Mouse (Mus musculus) cerebellum, postnatal 4 days (tissue): ENCODE results near the gene Rabggtb.

Experiments
- DNase-seq, 2 experiments: peaks; one replicate each; pipeline ENCODE4 v3.0.0; 2022; ENCODE audit warnings: low spot score in 2 of 2, mixed read lengths in 1 of 2

Gene Rabggtb

DNA sequence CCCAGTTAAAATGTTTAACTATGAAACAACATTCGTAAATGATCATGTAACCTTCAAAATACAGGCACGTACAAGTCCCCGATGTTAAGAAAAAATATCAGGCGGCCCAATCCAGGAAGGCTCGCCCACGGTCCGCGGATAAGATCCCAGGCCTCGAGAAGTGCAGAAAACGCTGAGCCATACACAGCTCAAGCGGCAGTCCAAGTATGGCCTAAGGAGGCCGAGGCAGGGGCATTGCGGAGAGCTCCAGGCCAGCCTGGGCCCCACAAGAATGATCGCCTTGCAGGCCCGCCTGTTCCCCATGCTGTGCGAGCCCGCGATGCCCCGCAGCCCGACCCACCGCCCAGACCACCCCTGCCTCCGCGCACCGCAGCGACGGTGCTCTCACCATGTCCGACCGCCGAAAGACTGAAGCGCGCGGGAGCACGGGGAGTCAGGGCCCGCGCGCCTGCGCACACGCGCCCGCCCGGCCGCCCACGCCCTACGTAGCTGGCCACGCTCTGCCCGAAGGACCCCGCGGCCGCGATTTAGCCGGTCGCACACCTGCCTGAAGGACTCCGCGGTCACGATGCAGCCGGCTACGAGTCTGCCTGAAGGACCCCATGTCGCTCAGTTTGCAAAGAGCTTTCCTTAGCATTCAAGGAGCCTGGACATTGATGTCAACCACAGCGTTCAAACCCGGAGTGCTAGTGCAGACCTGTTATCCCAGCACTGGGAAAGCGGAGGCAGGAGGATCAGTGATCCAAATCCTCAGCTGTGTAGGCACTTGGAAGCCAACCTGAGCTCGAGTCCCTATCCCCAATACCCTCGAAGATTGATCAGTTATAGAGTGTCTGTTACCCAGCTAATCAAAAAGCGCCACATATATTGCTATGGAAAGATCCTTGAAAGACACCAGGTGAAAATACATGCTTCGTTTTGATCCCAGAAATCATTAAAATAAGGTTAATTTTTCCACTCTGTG lies at the start of gene Rabggtb:
Rabggtb (minus strand) TSS at position 464 of the 964 bp plus-strand sequence.
- DNase-seq: peak; percentile 84 to 94

DNA sequence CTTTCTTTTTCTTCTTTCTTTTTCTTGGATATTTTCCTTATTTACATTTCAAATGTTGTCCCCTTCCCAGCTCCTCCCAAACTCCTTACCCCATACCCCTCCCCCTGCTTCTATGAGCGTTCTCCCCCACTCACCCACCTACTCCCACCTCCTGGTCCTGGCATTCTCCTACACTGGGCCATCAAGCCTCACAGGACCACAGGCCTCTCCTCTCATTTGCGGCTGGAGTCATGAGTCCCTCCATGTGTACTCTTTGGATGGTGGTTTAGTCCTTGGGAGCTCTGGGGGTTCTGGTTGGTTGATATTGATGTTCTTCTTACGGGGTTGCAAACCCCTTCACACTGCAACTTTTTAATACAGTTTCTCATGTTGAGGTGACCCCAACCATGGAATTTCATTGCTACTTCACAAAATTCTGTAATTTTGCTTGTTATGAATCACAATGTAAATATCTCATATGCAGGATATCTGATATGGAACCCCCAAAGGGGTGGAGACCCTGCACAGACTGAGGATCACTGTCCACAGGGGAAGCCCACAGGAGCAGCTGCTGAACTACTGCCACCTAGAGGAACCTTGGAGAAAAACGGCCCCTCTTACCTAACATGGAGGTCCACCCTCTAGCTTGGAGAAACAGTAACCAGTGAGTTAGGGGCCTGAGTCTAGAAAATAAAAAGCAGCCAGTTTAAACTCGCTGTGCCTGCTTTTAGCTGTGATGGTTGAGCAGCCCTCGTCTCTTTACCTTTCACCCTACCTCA lies 49.0 kb upstream of the Rabggtb start:
- no peak for DNase-seq

DNA sequence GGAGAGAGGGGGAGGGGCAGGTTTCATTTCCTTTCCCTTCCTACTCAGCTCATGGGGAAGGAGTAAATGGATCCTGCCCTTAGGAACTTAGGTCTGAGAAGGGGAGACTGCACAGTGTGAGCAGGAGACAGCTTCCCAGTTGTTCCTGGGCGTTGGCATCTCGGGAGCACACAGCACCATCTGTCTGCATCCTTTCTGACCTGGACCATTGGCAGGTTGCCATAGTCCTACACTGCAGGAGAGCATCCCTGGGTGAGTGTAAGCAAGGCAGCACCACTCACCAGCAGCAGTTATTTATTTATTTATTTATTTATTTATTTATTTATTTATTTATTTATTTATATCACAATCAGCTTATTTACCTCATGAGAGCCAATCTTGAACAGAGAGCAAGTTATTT lies 48.1 kb upstream of the Rabggtb start:
- no peak for DNase-seq

DNA sequence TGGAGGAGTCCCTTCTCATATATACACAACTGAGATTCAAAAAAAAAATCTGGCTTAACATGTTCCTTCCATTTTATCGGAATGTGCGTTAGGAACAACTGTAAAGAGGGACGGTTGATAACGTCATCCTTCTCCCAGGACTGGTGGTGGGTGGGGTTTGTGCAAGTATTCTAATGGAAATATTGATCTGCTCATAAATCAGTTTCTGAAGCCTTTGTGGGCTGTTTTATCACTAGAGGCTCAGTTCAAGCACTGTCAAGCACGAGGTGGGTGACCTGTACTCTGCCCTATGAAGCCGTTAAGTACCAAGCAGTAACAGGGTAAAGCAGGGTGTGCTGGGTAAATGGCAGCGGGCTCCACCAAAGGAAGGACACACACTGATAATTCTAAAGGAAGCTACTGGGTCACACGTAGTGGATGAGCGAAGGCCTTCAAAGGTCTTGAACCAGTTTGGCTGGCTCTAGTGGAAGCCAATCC lies 47.0 kb upstream of the Rabggtb start:
- DNase-seq: no peak

DNA sequence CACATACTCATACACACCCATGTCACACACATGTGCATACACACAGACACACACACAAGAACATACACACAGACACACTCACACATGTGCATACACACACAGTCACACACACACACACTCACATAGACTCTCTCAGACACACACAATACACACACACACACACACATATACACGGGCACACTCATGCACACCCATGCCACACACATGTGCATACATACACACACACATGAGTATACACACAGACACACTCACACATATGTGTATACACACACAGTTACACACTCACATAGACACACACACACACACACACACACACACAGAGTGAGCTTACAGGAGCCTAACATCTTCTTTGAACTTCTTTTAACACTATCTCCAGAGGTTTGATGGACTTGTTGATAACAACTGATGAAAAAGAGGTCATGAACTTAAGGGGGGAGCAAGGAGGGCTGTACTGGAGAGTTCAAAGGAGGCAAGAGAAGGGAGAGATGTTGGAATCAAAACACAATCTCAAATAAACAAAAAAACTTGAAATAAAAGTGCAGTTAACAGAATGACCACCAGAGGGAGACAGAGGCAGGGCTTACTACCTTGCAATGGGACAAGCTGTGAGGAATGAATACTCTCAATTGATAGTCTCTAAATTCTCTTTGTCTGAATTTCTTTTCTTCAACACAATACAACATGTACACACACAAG lies 46.4 kb upstream of the Rabggtb start:
- peak in 1 of 2 experiments; percentile 21 for DNase-seq

DNA sequence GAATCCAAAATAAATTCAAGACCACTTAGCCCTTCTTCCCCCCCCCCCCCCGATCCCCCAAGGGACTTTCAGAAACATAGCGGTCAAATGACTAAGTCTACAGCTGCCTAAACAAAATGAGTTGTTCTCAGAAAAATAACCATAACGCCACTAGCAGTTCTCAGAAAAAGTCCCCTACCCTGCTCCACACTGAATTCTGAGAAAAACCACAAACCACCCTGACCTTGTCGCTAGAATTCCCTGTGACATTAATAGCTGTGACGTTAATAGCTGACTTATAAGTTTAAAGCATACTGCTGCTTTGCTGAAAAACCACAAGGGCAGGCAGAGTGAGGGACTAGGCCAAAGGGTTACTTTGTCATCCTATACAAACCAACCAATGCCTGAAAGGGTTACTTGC lies 45.1 kb upstream of the Rabggtb start:
- no peak for DNase-seq

DNA sequence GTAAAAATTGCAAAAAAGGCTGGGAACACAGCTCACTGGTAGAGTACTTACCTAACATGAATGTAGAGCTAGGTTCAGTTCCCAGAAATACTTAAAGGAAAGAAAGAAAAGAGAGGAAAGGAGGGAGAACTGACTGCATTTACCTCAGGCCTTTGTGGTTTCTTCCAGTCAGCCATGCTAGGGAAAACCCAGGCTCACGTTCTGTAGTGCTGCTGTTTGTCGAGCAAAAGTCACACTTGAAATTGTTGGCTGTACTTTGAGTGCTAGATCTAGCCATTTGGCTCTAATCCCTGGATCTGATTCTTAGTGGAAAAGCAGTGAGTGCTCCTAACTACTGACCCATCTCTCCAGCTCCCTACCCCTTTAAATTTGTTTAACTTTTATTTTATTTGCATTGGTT lies 35.4 kb upstream of the Rabggtb start:
- no peak for DNase-seq

DNA sequence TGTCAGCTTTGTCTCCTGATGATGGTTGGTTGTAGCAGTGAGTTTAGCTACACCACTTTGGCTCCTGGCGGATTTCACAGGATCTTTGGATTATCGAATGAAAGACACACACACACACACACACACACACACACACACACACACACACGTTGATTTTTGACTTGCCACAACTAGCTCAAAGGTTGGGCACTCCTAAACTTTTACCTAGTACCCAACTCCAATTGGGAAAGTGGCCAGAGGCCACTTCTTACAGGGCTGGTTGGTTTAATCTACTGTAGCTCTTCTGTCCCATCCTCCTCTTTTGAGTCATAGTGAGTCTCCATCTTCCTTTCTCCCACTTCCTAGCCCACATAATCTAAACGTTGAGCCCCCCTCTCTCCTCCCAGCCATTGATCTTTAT lies 34.5 kb upstream of the Rabggtb start:
- DNase-seq: no peak

DNA sequence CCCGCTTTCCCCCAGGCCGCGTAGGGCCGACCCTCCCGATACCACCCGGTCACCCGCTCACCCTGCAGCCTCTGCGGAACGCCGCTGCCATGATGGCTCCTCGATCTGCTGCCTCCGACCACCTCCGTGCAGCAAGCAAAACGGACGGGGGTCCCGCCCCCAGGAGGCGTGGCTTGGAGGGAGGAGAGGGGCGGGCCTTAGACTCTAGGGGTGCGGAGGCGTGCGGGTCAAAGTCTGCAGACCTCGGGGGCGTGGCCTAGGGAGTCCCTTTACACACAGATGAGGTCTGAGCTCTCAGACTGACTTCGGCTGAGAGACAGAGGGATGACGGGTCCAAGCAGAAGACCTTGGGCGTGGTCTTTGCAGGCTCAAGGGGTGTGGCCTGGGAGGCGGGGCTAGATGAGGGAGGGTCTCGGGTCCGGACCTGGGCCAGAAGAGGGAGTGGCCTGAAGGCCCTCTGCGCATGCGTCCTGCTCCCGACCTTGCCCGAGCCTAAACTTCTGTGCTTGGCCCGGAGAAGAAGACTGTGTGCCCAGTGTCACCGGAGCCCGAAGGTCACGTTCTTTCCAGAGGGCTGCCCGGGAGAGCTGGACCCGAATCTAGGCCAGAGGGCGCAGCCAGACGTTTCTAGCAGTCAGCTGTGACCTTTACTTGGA lies 31.7 kb upstream of the Rabggtb start, which contains the start of gene Acadm:
Acadm (minus strand) TSS at position 298 of the 656 bp plus-strand sequence.
- DNase-seq: peak; percentile 84 to 95

DNA sequence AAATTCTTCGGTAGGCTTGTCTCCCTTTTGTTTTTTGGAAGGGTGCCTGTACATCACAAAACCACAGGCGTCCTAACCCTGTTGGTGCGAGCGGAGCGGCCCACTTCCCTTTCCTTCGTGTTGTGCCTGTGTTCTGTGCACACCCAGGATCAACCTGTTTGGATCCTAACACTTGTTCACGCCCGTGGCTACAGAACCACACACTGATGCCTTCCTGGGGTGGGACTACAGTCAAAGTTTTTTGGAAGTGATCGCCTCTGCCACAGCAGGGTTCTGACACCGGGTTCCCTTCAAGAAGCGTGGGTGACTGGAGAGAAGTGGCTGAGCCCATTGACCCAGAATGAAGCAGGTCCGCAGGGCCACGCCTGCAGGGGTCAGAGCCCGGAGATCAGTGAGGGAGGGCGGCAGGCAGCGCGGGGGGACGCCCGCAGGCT lies 31.1 kb upstream of the Rabggtb start:
- no peak for DNase-seq

DNA sequence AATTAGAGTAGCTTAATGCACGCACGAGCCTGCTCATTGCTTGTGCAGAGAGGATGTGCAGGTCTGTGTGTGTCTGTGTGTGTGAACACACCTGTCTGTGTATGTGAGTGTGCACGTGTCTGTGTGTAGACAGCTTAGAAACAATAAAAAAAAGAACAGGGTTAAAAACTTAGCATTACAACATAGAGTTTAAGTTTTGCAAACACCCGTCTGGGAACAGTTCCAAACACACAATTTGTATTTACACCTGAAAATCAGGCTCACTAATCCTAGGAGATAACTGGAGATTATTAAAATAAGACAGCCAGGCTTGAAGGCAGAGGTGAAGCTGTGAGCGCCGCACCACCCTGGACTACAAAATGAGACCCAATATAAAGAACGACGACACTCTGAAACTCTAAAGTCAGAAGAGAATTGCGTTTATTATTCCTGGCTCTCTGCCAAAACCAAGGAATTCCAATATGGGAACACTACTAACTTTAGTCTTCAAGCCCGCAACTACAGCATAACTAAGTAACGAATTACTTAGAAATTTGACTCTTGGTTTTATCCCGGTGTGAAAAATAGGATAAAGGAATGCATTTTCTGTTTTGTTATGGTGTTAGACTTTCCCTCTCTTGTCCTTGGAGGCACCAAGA lies 30.3 kb upstream of the Rabggtb start:
- DNase-seq: no peak

DNA sequence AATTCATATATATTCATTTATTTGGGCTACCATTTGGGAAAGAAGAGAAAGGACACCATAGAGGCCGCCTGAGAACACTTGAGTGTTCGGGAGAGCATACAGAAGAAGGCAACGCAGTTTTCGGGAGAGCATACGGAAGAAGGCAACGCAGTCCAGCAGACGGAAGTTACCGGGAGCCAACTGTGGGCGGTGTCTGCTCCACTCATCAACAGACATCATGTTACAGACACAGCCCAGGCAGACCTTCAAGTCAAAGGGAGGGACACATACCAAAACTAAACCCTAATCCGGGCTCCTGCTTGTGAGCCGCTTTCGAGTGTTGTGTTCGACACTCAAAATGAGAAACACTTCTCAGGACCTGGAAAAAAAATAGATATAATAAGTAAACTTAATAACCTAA lies 28.8 kb upstream of the Rabggtb start:
- DNase-seq: no peak

DNA sequence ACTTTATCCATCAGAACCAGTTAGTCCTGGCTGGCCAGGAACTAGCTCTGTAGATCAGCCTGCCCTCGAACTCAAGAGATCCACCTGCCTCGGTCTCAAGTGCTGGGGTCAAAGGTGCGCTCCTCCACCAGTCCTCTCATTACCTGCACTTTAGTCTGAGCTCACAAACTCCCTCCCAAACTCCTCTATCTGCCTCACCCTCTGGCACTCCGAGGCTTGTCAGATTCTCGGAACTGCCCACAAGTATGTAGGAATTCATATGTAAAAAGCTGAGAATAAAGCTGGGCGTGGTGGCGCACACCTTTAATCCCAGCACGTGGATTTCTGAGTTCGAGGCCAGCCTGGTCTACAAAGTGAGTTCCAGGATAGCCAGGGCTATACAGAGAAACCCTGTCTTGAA lies 27.7 kb upstream of the Rabggtb start:
- DNase-seq: no peak

DNA sequence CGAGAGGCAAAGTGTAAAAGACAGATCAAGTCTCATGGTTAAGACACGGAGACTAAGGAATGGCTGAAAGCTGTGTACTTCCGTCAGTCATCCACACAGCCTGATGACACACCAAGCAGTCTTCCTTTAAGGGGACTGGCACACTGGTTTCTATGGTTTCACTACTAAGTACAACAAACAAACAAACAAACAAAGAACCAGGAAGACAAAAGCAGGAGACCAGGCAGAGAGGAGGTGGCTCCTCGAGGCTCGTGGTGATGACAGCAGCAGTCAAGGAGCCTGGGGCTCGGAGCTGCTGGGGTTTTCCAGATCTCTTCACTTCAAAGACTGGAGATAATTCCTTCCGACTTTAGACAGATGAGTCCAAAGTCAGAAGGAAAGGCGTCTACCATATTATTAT lies 27.2 kb upstream of the Rabggtb start:
- DNase-seq: no peak

DNA sequence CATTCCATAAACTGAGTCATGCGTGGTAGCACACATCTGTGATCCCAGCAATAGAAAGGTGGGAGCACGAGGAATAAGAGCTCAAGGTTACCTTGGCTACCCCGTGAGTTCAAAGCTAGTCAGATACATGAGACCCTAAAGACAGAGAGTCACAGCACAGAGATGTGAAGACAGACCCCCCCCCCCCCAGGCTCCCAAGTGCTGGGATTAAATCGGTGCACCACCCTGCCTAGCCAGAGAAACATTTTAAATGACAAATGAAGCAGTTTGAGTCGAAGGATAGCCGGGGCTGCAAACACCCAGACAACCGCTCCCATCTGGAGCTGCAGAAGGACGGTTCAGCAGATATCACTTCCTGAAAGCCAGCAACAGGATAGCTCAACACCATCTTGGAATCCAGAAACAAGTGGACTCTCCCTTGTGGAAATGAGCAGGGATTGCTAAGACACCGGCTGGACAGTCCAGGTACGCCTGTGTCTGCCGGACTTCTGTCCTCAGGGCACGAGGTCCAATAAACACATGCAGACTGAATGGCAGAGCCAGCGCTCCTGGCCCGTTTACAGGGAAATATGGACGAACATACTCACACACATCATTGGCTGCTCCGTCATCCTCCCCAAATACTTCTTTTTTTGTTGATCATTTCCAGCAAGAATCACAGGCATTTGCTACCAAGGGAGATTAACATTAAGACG lies 24.5 kb upstream of the Rabggtb start:
- DNase-seq: no peak

DNA sequence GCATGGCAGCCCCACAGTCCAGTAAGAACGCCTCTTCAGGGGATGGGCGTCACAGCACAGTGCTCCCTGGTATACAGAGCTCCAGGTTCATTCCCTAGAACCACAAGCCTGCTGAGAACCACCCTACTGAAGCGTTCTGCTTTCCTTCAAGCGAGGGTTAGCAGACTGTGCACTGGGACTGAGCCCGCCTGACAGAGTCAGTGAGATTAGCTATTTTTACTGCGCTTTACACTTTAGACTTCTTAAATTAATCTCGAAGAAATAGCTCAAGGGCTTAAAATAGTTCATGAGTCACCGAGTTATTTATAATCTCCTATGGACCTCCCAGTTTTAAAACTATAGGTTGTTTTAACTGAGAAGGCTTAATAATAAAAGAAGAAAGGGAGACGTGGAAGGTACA lies 23.1 kb upstream of the Rabggtb start:
- DNase-seq: no peak

DNA sequence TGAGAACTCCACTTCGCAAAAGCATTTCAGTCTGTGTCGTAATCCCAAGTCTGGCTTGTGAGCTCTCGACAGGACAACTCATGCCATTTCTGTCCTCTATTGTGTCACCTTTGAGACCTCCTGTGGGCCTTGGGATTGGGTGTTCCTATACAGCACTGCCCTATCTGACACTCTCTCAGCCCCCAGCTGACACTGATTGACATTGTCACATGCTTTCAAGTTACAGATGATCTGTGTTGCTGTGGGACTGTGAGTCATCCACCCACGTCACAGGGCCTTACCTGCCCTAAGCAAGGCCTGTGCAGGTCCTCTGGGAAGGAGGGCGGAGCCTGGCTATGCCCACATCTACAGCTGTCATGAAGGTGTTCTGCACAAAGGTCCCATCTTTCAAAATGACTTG lies 19.7 kb upstream of the Rabggtb start:
- DNase-seq: no peak

DNA sequence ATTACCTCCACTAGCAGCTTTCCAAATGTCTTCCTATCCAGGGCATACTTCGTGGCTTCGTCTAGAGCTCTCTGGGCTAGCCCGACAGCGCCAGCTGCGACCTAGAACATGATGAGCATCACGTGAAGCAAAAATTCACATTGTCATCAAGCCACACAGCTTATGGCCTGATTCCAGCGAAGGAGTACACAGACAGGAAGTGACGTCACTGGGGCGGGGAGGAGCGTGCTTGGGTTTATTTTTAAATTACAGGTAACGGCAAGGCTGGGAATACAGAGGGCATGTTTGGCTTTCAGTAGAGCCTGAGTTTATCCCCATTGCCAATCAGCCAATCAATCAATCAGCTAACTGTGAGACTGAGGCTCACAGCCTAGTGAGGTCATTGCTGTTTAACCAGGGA lies 16.7 kb upstream of the Rabggtb start:
- no peak for DNase-seq

DNA sequence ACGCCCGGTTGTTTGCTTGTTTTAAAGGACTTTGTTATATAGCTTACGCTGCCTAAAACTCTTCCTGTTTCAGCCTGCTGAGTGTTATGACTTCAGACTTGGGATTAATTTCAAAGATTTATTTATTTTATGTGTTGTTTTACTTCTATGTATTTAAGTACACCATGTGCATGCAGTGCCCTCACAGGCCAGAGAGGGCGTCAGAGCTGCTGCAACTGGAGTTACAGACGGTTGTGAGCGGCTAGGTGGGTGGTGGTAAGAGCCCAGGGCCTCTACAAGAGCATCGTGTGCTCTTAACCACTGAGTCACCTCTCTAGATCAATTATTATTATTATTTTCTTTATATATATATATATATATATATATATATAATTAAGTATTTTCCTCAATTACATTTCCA lies 13.5 kb upstream of the Rabggtb start:
- DNase-seq: no peak

DNA sequence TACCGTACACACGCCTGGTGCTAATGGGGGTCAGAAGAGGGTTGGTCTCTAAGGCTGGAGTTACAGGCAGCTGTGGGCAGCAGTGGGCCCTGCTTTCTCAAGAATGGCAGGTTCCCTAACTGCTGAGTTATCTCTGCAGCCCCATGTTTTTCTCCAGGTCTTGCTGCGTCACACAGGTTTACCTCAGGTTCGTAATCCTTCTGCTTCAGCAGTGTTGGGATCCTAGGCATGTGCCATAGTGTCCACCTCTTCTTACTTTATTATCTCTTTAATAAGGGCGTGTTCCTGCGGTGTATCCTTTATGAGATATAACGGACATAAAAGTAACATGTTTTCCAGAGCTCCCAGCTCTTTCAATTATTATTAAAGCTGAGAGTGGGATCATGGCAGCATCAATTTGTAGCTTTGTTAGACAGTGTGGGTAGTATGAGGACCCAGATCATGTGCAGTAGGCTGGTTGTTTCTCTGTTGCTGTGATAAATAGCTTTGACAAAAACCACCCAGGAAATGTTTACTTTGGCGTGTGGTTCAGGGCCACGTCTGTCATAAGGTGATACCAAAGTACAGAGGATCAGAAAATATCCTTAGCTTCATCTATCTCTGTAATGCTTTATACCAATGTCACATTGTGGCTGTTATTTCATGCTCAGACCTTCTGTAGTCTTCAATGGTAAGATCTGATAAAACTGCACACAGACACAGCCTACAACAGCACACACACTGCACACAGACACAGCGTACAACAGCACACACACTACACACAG lies 8.5 kb upstream of the Rabggtb start:
- DNase-seq: no peak
